Mouse (Mus musculus) intestine, embryonic 15.5 days (tissue): ENCODE measurements around the gene Trim40. TPM values are rescaled to one million over a fixed set of nuclear protein-coding genes. Genes with fewer than 3 reads are reported as not detected.

Source experiments
- ATAC-seq: fragments of 200-750 bp; cut with Nextera tagmentation; 2 replicates; pipeline ENCODE4 v1.8.0; 2017; ENCODE audit warnings: moderate TSS enrichment, moderate library complexity
- H3K27ac ChIP-seq: fragments of 300-500 bp; sonication (generic); 2 replicates; pipeline ENCODE4 v1.5.1; 2015; ENCODE audit warnings: mild to moderate bottlenecking, inconsistent platforms
- H3K27me3 ChIP-seq: fragments of 300-500 bp; sonication (generic); replicated peaks from 2 replicates; pipeline ENCODE4 v1.6.1; 2015; ENCODE audit warnings: inconsistent platforms
- H3K36me3 ChIP-seq: fragments of 300-500 bp; sonication (generic); 2 replicates; pipeline ENCODE4 v1.6.1; 2015; ENCODE audit warnings: inconsistent platforms
- H3K4me1 ChIP-seq: fragments of 300-500 bp; sonication (generic); replicated peaks from 2 replicates; pipeline ENCODE4 v1.6.1; 2015; ENCODE audit warnings: inconsistent platforms
- H3K4me2 ChIP-seq: fragments of 300-500 bp; sonication (generic); replicated peaks from 2 replicates; pipeline ENCODE4 v1.6.1; 2015; ENCODE audit warnings: mild to moderate bottlenecking, inconsistent platforms
- H3K4me3 ChIP-seq: fragments of 300-500 bp; sonication (generic); replicated peaks from 2 replicates; pipeline ENCODE4 v1.5.1; 2015; ENCODE audit warnings: inconsistent platforms
- H3K9ac ChIP-seq: fragments of 300-500 bp; sonication (generic); 2 replicates; pipeline ENCODE4 v1.6.1; 2015; ENCODE audit warnings: inconsistent platforms
- H3K9me3 ChIP-seq: fragments of 300-500 bp; sonication (generic); 2 replicates; pipeline ENCODE4 v1.6.1; 2016; ENCODE audit warnings: inconsistent platforms
- WGBS: fragments of 180-500 bp; shearing (Covaris S2); methylation state at CpG from one replicate; pipeline ENCODE4 v1.1.7; 2015; 5-methylcytosine and 5-hydroxymethylcytosine counted together
- polyA plus RNA-seq: library from polyadenylated mRNA; unstranded; fragments of >200 nt; fragmentation: Nextera tagmentation; extraction: Ambion mirVana; gene quantifications from 2 replicates; pipeline ENCODE4 v1.2.1, GENCODE M21; 2015

Trim40 gene
- polyA plus RNA-seq, 1 experiment from 2014 or later = 1.2 TPM

DNA sequence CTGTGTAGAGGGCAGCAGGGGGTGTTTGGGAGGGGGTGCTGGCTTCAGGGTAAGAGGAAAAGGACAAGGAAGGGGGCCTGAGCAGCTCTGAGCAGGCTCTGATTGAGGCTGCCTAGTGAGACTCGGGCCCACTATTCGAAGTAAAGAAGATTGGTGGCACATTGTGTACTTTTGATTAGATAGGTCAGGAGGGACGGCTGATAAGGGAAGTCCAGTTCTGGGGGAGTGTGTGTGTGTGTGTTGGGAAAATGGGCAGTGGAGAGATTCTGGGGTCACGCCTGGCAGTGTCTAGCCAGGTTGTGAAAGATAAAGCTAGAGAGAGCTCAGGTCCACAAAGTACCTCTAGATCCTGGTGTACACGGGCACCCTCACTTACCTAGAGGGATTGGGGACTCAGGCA is 38.3 kb downstream of the Trim40 start:
- peaks cover 22% of the 10 kb centered on the region for H3K36me3 ChIP-seq
- H3K9ac ChIP-seq = no peak overlapping the region
- 71% methylated on average over 5 of the region's 5 CpGs for WGBS
- no peaks in the 10 kb centered on the region for H3K27me3 ChIP-seq
- no peak overlapping the region for H3K4me3 ChIP-seq
- peaks cover 12% of the 10 kb centered on the region for H3K4me1 ChIP-seq
- H3K27ac ChIP-seq = no peak overlapping the region
- H3K9me3 ChIP-seq = no peaks in the 10 kb centered on the region
- no peak overlapping the region for H3K4me2 ChIP-seq
- ATAC-seq = peak; percentile 21

DNA sequence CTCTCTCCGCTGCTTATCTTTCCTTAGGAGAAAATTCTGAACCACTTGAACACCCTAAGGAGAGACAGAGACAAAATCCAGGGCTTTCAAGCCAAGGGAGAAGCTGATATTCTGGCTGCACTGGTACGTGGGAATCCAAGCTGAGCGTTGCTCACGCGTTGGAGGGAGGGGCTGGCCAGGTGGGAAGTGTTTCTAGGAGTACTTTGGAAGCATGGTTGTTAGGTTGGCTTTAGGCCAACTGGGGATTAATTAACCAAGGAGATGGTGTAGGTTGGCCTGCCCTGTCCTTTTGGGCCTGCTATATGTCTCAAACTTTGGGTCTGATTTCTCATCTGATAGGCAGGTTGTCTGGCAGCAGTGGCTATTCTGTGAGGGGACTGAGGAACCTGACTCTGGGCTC is 38.7 kb downstream of the Trim40 start:
- H3K4me3 ChIP-seq = no peak overlapping the region
- H3K9ac ChIP-seq = no peak overlapping the region
- H3K27ac ChIP-seq = no peak overlapping the region
- peaks cover 12% of the 10 kb centered on the region for H3K4me1 ChIP-seq
- H3K27me3 ChIP-seq = no peaks in the 10 kb centered on the region
- peak; percentile 69 for ATAC-seq
- WGBS = 53% methylated on average over 5 of the region's 5 CpGs
- peaks cover 20% of the 10 kb centered on the region; the same call in 1 of the 2 replicates for H3K36me3 ChIP-seq
- H3K4me2 ChIP-seq = no peak overlapping the region
- no peaks in the 10 kb centered on the region for H3K9me3 ChIP-seq

DNA sequence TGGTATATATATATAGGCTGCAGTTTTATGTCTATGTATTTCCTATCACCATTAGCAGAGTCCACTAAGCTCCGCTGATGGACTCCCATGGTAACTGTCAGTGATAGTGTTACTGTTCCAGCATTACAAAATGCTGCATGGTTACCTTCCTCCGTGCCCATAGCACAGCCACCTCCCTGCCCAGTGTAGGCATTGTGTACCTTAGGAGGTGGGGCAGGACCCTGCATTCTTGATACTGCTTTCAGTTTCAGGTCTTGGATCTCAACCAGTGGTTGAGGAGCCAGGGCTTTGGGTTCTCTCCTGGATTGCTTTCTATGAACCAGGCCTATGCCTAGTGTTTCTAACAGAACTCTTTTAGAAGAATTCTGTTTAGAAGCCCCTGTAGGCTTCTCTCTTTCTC is 39.9 kb downstream of the Trim40 start:
- Histone ChIP-seq H3K4me2 (no peak overlapping the region), H3K4me3 (no peak overlapping the region), H3K27ac (no peak overlapping the region), H3K27me3 (no peaks in the 10 kb centered on the region), H3K36me3 (peaks cover 20% of the 10 kb centered on the region; the same call in 1 of the 2 replicates), H3K9ac (no peak overlapping the region), H3K4me1 (peaks cover 12% of the 10 kb centered on the region), H3K9me3 (no peaks in the 10 kb centered on the region)
- 62% methylated on average over 2 of the region's 2 CpGs for WGBS
- ATAC-seq = peak; percentile 57

GRCm38 (mm10) chr17:36848911-36849310 is 41.0 kb downstream of the Trim40 start:
- WGBS = 80% methylated on average over 5 of the region's 5 CpGs
- ATAC-seq = no peak

DNA sequence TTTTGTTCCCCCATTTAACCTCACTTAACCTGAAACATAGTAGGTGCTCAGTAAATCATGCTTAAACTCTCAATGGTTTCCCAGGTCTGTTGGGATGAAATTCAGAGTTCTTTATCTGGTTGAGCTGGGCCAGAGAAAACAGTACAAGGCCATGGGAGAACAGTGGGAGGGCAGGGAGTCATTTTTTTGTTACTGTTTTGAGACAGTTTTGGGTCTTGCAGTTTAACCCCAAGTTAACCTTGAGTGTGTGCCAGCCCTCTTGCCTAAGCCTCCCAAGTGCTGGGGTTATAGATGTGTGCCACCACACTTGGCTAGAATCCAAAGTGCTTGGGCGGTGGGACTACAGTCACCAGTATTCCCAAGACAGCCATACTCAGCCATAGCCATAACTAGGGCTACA is 45.2 kb downstream of the Trim40 start:
- 76% methylated on average over 1 of the region's 1 CpGs for WGBS
- 0 out of 2 replicates have a peak, but pooled peaks cover 3% of the 10 kb centered on the region for H3K4me1 ChIP-seq
- no peak overlapping the region for H3K9ac ChIP-seq
- no peaks in the 10 kb centered on the region for H3K9me3 ChIP-seq
- no peak overlapping the region for H3K27ac ChIP-seq
- H3K4me2 ChIP-seq = no peak overlapping the region
- no peaks in the 10 kb centered on the region for H3K36me3 ChIP-seq
- no peak for ATAC-seq
- no peaks in the 10 kb centered on the region for H3K27me3 ChIP-seq
- H3K4me3 ChIP-seq = no peak overlapping the region

More at GRCm38 (mm10) chr17:36848911-36849310, 41.0 kb downstream of the Trim40 start:
- Histone ChIP-seq H3K4me2 (no peak overlapping the region), H3K4me3 (no peak overlapping the region), H3K4me1 (peaks cover 12% of the 10 kb centered on the region), H3K27ac (no peak overlapping the region), H3K9me3 (no peaks in the 10 kb centered on the region), H3K36me3 (peaks cover 15% of the 10 kb centered on the region; the same call in 1 of the 2 replicates), H3K27me3 (no peaks in the 10 kb centered on the region), H3K9ac (no peak overlapping the region)

- peak; percentile 81 for ATAC-seq
- H3K4me1 ChIP-seq = 0 out of 2 replicates have a peak, but pooled peaks cover 3% of the 10 kb centered on the region
- H3K4me3 ChIP-seq = no peak overlapping the region
- H3K4me2 ChIP-seq = no peak overlapping the region
- no peaks in the 10 kb centered on the region for H3K36me3 ChIP-seq
- H3K27ac ChIP-seq = no peak overlapping the region
- H3K9me3 ChIP-seq = no peaks in the 10 kb centered on the region
- no peak overlapping the region for H3K9ac ChIP-seq
- no peaks in the 10 kb centered on the region for H3K27me3 ChIP-seq
Measured at GRCm38 (mm10) chr17:36844286-36844719, 45.6 kb downstream of the Trim40 start.

GRCm38 (mm10) chr17:36843696-36844095 is 46.2 kb downstream of the Trim40 start:
- Histone ChIP-seq H3K9ac (no peak overlapping the region), H3K4me1 (0 out of 2 replicates have a peak, but pooled peaks cover 3% of the 10 kb centered on the region)
- WGBS = 82% methylated on average over 7 of the region's 7 CpGs

GRCm38 (mm10) chr17:36840961-36841445 is 48.9 kb downstream of the Trim40 start:
- no peak overlapping the region for H3K9ac ChIP-seq
- no peaks in the 10 kb centered on the region for H3K27me3 ChIP-seq
- no peak for ATAC-seq
- no peaks in the 10 kb centered on the region for H3K36me3 ChIP-seq
- no peak overlapping the region for H3K27ac ChIP-seq
- H3K4me2 ChIP-seq = no peak overlapping the region
- peaks cover 9% of the 10 kb centered on the region; the same call in 1 of the 2 replicates for H3K4me1 ChIP-seq
- no peak overlapping the region for H3K4me3 ChIP-seq
- H3K9me3 ChIP-seq = no peaks in the 10 kb centered on the region

More at GRCm38 (mm10) chr17:36843696-36844095, 46.2 kb downstream of the Trim40 start:
- no peaks in the 10 kb centered on the region for H3K27me3 ChIP-seq
- no peak overlapping the region for H3K4me3 ChIP-seq
- H3K4me2 ChIP-seq = no peak overlapping the region
- H3K36me3 ChIP-seq = no peaks in the 10 kb centered on the region
- H3K9me3 ChIP-seq = no peaks in the 10 kb centered on the region
- ATAC-seq = no peak
- H3K27ac ChIP-seq = no peak overlapping the region

- Histone ChIP-seq H3K4me1 (peaks cover 12% of the 10 kb centered on the region; the same call in 1 of the 2 replicates), H3K4me2 (no peak overlapping the region), H3K4me3 (no peak overlapping the region), H3K27me3 (no peaks in the 10 kb centered on the region), H3K36me3 (no peaks in the 10 kb centered on the region), H3K27ac (no peak overlapping the region), H3K9me3 (no peaks in the 10 kb centered on the region), H3K9ac (no peak overlapping the region)
- WGBS = 82% methylated on average over 3 of the region's 3 CpGs
- ATAC-seq = no peak
Measured at GRCm38 (mm10) chr17:36839931-36840330, 50.0 kb downstream of the Trim40 start.

GRCm38 (mm10) chr17:36839001-36839400 is 50.9 kb downstream of the Trim40 start:
- Histone ChIP-seq H3K36me3 (no peaks in the 10 kb centered on the region), H3K4me3 (no peak overlapping the region), H3K4me2 (no peak overlapping the region), H3K27me3 (no peaks in the 10 kb centered on the region), H3K4me1 (peaks cover 12% of the 10 kb centered on the region; the same call in 1 of the 2 replicates), H3K9me3 (no peaks in the 10 kb centered on the region), H3K9ac (no peak overlapping the region), H3K27ac (no peak overlapping the region)
- ATAC-seq = no peak
- WGBS = 79% methylated on average over 5 of the region's 5 CpGs

GRCm38 (mm10) chr17:36836874-36837647 is 52.9 kb downstream of the Trim40 start, which contains the start of gene Trim26:
Gene Trim26, plus strand, starts transcription at chr17:36837134.
- WGBS = under 1% methylated on average over 58 of the region's 58 CpGs
- Histone ChIP-seq H3K4me1 (peaks cover 8% of the 10 kb centered on the region; the same call in 1 of the 2 replicates), H3K4me2 (peak within 1 kb of the TSS; percentile 68), H3K4me3 (peak within 1 kb of the TSS; percentile 78), H3K27me3 (no peaks in the 10 kb centered on the region), H3K9ac (peak within 1 kb of the TSS; percentile 88), H3K36me3 (no peaks in the 10 kb centered on the region), H3K27ac (peak within 1 kb of the TSS; percentile 98), H3K9me3 (no peaks in the 10 kb centered on the region)
- peak; percentile 97 for ATAC-seq

GRCm38 (mm10) chr17:36836427-36836812 is 53.5 kb downstream of the Trim40 start:
- H3K9ac ChIP-seq = peak overlapping the region; percentile 42
- peak overlapping the region; percentile 68 for H3K4me2 ChIP-seq
- peak overlapping the region; percentile 98 for H3K27ac ChIP-seq
- H3K4me3 ChIP-seq = peak overlapping the region; percentile 78
- ATAC-seq = peak; percentile 29
- no peaks in the 10 kb centered on the region for H3K9me3 ChIP-seq
- H3K27me3 ChIP-seq = no peaks in the 10 kb centered on the region
- H3K4me1 ChIP-seq = peaks cover 8% of the 10 kb centered on the region; the same call in 1 of the 2 replicates
- H3K36me3 ChIP-seq = no peaks in the 10 kb centered on the region
- 17% methylated on average over 3 of the region's 3 CpGs for WGBS
